Mouse (Mus musculus): ENCODE results near the gene Cadps2. TPM values are rescaled to one million over a fixed set of nuclear protein-coding genes. Genes with fewer than 3 reads are reported as not detected.
A peak's percentile ranks its signal among the peaks of the same experiment; 100 is the strongest.

Cadps2 gene
- total RNA-seq (2014; fragmentation: Nextera tagmentation) (0.92 TPM in 1 of 2 replicates, not detected in the other), total RNA-seq (2017) (0.52 and 0.93 TPM in 2 replicates)

- ATAC-seq (replicated peaks; ENCODE audit: poor library complexity, severe bottlenecking), result peak; percentile 79
These were observed at the start of gene Cadps2 for GRCm38 (mm10) chr6:23839009-23839811. Cadps2 (minus strand) TSS chr6:23839421.

GRCm38 (mm10) chr6:23886418-23886817, 47.2 kb upstream of the Cadps2 start:
- peak; percentile 40; the same call in 1 of the 2 replicates for ATAC-seq (replicated peaks; ENCODE audit: poor library complexity, severe bottlenecking)

GRCm38 (mm10) chr6:23876765-23877408, 37.7 kb upstream of the Cadps2 start:
- ATAC-seq (replicated peaks; ENCODE audit: poor library complexity, severe bottlenecking), result no peak; the same call in 1 of the 2 replicates

GRCm38 (mm10) chr6:23876363-23876762, 37.1 kb upstream of the Cadps2 start:
- no peak for ATAC-seq (replicated peaks; ENCODE audit: poor library complexity, severe bottlenecking)

GRCm38 (mm10) chr6:23873812-23874211, 34.6 kb upstream of the Cadps2 start:
- ATAC-seq (replicated peaks; ENCODE audit: poor library complexity, severe bottlenecking), result no peak

GRCm38 (mm10) chr6:23873231-23873630, 34.0 kb upstream of the Cadps2 start:
- ATAC-seq (replicated peaks; ENCODE audit: poor library complexity, severe bottlenecking), result no peak

GRCm38 (mm10) chr6:23869971-23870370, 30.8 kb upstream of the Cadps2 start:
- ATAC-seq (replicated peaks; ENCODE audit: poor library complexity, severe bottlenecking), result no peak

- no peak for ATAC-seq (replicated peaks; ENCODE audit: poor library complexity, severe bottlenecking)
These were observed 27.1 kb upstream of the Cadps2 start for GRCm38 (mm10) chr6:23866298-23866697.

GRCm38 (mm10) chr6:23853464-23853863, 14.2 kb upstream of the Cadps2 start:
- no peak for ATAC-seq (replicated peaks; ENCODE audit: poor library complexity, severe bottlenecking)

- ATAC-seq (replicated peaks; ENCODE audit: poor library complexity, severe bottlenecking), result peak; percentile 35; the same call in 1 of the 2 replicates
These were observed 780 bp upstream of the Cadps2 start for GRCm38 (mm10) chr6:23840001-23840400.

GRCm38 (mm10) chr6:23838401-23839008, 716 bp downstream of the Cadps2 start:
- ATAC-seq (replicated peaks; ENCODE audit: poor library complexity, severe bottlenecking), result peak; percentile 50

GRCm38 (mm10) chr6:23837631-23838030, 1.6 kb downstream of the Cadps2 start:
- ATAC-seq (replicated peaks; ENCODE audit: poor library complexity, severe bottlenecking), result no peak

GRCm38 (mm10) chr6:23837127-23837526, 2.1 kb downstream of the Cadps2 start:
- no peak for ATAC-seq (replicated peaks; ENCODE audit: poor library complexity, severe bottlenecking)

GRCm38 (mm10) chr6:23836694-23837093, 2.5 kb downstream of the Cadps2 start:
- no peak for ATAC-seq (replicated peaks; ENCODE audit: poor library complexity, severe bottlenecking)

GRCm38 (mm10) chr6:23835552-23835951, 3.7 kb downstream of the Cadps2 start:
- ATAC-seq (replicated peaks; ENCODE audit: poor library complexity, severe bottlenecking), result no peak

- ATAC-seq (replicated peaks; ENCODE audit: poor library complexity, severe bottlenecking), result no peak
These were observed 8.5 kb downstream of the Cadps2 start for GRCm38 (mm10) chr6:23830741-23831140.

GRCm38 (mm10) chr6:23829338-23829737, 9.9 kb downstream of the Cadps2 start:
- no peak for ATAC-seq (replicated peaks; ENCODE audit: poor library complexity, severe bottlenecking)

- ATAC-seq (replicated peaks; ENCODE audit: poor library complexity, severe bottlenecking), result no peak
These were observed 17.4 kb downstream of the Cadps2 start for GRCm38 (mm10) chr6:23821819-23822218.

- ATAC-seq (replicated peaks; ENCODE audit: poor library complexity, severe bottlenecking), result no peak
These were observed 29.1 kb downstream of the Cadps2 start for GRCm38 (mm10) chr6:23810087-23810486.

GRCm38 (mm10) chr6:23809344-23809743, 29.9 kb downstream of the Cadps2 start:
- ATAC-seq (replicated peaks; ENCODE audit: poor library complexity, severe bottlenecking), result no peak

- no peak for ATAC-seq (replicated peaks; ENCODE audit: poor library complexity, severe bottlenecking)
These were observed 33.9 kb downstream of the Cadps2 start for GRCm38 (mm10) chr6:23805333-23805732.

Measured in granulocyte monocyte progenitor cell, adult 5-6 weeks (primary cell).